ENCODE assay signal across 8 mouse cellular contexts in the genomic region with DNA sequence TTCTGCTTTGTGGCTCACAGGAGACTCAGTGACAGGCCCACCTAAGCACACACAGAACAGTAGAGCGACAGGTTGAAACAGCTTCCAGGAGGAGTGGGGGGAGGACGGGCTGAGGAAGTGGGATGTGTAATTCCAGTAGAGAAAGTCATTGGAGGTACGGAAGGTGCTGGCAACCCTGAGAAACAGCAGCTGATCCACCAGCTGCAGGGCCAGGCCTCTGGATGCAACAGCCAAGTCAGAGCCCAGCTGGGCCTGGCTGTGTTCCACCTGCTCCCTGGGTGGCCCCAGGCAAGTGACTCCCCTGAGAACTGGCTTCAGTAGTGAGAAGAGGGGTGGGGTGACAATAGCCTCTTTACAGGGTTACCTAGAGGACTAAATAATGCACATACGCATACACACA. TPM values are rescaled to one million over a fixed set of nuclear protein-coding genes. Genes with fewer than 3 reads are reported as not detected.
A peak's percentile ranks its signal among the peaks of the same experiment; 100 is the strongest.
DNase-seq lines count a peak whose midpoint lies in the region; ATAC-seq and TF ChIP-seq lines count a peak whose summit lies in the region.
"Had no signal": no experiment of that assay in that cellular context is flagged by ENCODE, and none has a peak within 500 bp of the region (broad histone marks: within the 10 kb centered on the region; RNA-seq: fewer than 3 reads in every experiment).

No protein-coding gene starts in this region.

- WGBS in limb, embryonic 12.5 days = 59% methylated on average over 4 of the region's 4 CpGs
- WGBS in limb, embryonic 10.5 days = 79% methylated on average over 4 of the region's 4 CpGs
- 75% methylated on average over 4 of the region's 4 CpGs for WGBS in liver, postnatal 0 days (ENCODE audit: insufficient replicate concordance)

- no peak overlapping the region for H3K4me2 ChIP-seq in limb, embryonic 12.5 days
- no peak overlapping the region for H3K4me2 ChIP-seq in liver, postnatal 0 days (ENCODE audit: low read depth, low read length)

- no peak overlapping the region for H3K27ac ChIP-seq in limb, embryonic 12.5 days
- no peak overlapping the region for H3K27ac ChIP-seq in limb, embryonic 10.5 days
- H3K27ac ChIP-seq in liver, postnatal 0 days (ENCODE audit: low read depth) = no peak overlapping the region

- peaks cover 7% of the 10 kb centered on the region; the same call in 1 of the 2 replicates for H3K9me3 ChIP-seq in limb, embryonic 12.5 days
- no peaks in the 10 kb centered on the region for H3K9me3 ChIP-seq in limb, embryonic 10.5 days (replicated peaks)
- no peaks in the 10 kb centered on the region for H3K9me3 ChIP-seq in liver, postnatal 0 days (ENCODE audit: low read length)

- intact Hi-C loops in gastrocnemius, postnatal 36 days (cut with DNase I) = no loop called here
- intact Hi-C loops in left cerebral cortex, postnatal 14 days (cut with DNase I) = no loop called here

- no peak for TF ChIP-seq EP300 in liver, postnatal 0 days (IDR thresholded peaks at IDR 0.05; ENCODE audit: low read depth)

- H3K36me3 ChIP-seq in limb, embryonic 12.5 days = no peaks in the 10 kb centered on the region
- H3K36me3 ChIP-seq in limb, embryonic 10.5 days = no peaks in the 10 kb centered on the region
- no peaks in the 10 kb centered on the region for H3K36me3 ChIP-seq in liver, postnatal 0 days (replicated peaks; ENCODE audit: insufficient read depth, low read length)

- no peak for TF ChIP-seq CTCF in liver, postnatal 0 days (IDR thresholded peaks at IDR 0.05; ENCODE audit: low read depth)

- no peak overlapping the region for H3K4me3 ChIP-seq in limb, embryonic 12.5 days (replicated peaks)
- H3K4me3 ChIP-seq in limb, embryonic 10.5 days = no peak overlapping the region
- no peak overlapping the region for H3K4me3 ChIP-seq in liver, postnatal 0 days (ENCODE audit: low read depth, low read length)

- no peaks in the 10 kb centered on the region for H3K27me3 ChIP-seq in limb, embryonic 12.5 days
- no peaks in the 10 kb centered on the region; the same call in 1 of the 2 replicates for H3K27me3 ChIP-seq in limb, embryonic 10.5 days (ENCODE audit: low read depth, poor library complexity, severe bottlenecking)
- peaks cover 8% of the 10 kb centered on the region; the same call in 1 of the 2 replicates for H3K27me3 ChIP-seq in liver, postnatal 0 days (ENCODE audit: insufficient read depth, low read length)

- peak; percentile 68; the same call in 1 of the 2 replicates for ATAC-seq in limb, embryonic 12.5 days (ENCODE audit: insufficient number of reproducible peaks, insufficient read depth, low FRiP score, low TSS enrichment, low read depth)
- no peak for ATAC-seq in inflammation-experienced regulatory T-cells, adult 6 months
- no peak for ATAC-seq in liver, postnatal 0 days

- H3K4me1 ChIP-seq in limb, embryonic 12.5 days (replicated peaks) = peaks cover 17% of the 10 kb centered on the region
- peaks cover 8% of the 10 kb centered on the region for H3K4me1 ChIP-seq in limb, embryonic 10.5 days
- 0 out of 2 replicates have a peak, but pooled peaks cover 3% of the 10 kb centered on the region for H3K4me1 ChIP-seq in liver, postnatal 0 days (ENCODE audit: insufficient read depth)

- no peak overlapping the region for H3K9ac ChIP-seq in limb, embryonic 12.5 days (replicated peaks)
- H3K9ac ChIP-seq in liver, postnatal 0 days (replicated peaks) = no peak overlapping the region

- no peak for DNase-seq in limb, embryonic 10.5 days (ENCODE audit: low spot score)
- DNase-seq in cerebellum, adult 11-12 months = peak; percentile 8
- DNase-seq in gastrocnemius, postnatal 36 days = peak; percentile 31 to 50
- DNase-seq in left cerebral cortex, postnatal 14 days (ENCODE audit: low spot score in 2 of 2) = peak; percentile 24 to 39
- no peak for DNase-seq in liver, postnatal 0 days

RNA-seq across cellular contexts. Expression of a gene that starts 27.8 kb away (rescaled TPM):
- polyA plus RNA-seq in limb, embryonic 12.5 days (2016; fragmentation: Nextera tagmentation; extraction: Ambion mirVana) = 24.7 and 27.4 TPM in 2 replicates
- polyA plus RNA-seq in limb, embryonic 10.5 days (2016; fragmentation: Nextera tagmentation; extraction: Ambion mirVana) = 1.8 and 7.0 TPM in 2 replicates
- not detected for total RNA-seq in gastrocnemius, postnatal 36 days (2021)
- total RNA-seq in left cerebral cortex, postnatal 14 days (2021) = 10 to 100 TPM; 71.2 to 83.5 TPM
- polyA plus RNA-seq in inflammation-experienced regulatory T-cells, adult 6 months (2017; shearing (Covaris generic)) = not detected
- polyA plus RNA-seq in liver, postnatal 0 days (2015; fragmentation: Nextera tagmentation; extraction: Ambion mirVana) = 0.11 TPM in 1 of 2 replicates, not detected in the other
- polyA plus RNA-seq: liver, embryonic 16.5 days had no signal

RNA-seq across cellular contexts. Expression of a gene that starts 45.5 kb away (rescaled TPM):
- polyA plus RNA-seq in limb, embryonic 12.5 days (2016; fragmentation: Nextera tagmentation; extraction: Ambion mirVana) = not detected in 2 replicates
- not detected in 2 replicates for polyA plus RNA-seq in limb, embryonic 10.5 days (2016; fragmentation: Nextera tagmentation; extraction: Ambion mirVana)
- total RNA-seq in gastrocnemius, postnatal 36 days (2021) = not detected
- under 1 TPM; 0.22 to 0.57 TPM for total RNA-seq in left cerebral cortex, postnatal 14 days (2021)
- polyA plus RNA-seq in inflammation-experienced regulatory T-cells, adult 6 months (2017; shearing (Covaris generic)) = not detected
- not detected in 2 replicates for polyA plus RNA-seq in liver, postnatal 0 days (2015; fragmentation: Nextera tagmentation; extraction: Ambion mirVana)
- polyA plus RNA-seq: liver, embryonic 16.5 days had no signal

RNA-seq across cellular contexts. Expression of a gene that starts 56.7 kb away (rescaled TPM):
- 63.3 and 79.4 TPM in 2 replicates for polyA plus RNA-seq in limb, embryonic 12.5 days (2016; fragmentation: Nextera tagmentation; extraction: Ambion mirVana)
- 11.9 and 35.0 TPM in 2 replicates for polyA plus RNA-seq in limb, embryonic 10.5 days (2016; fragmentation: Nextera tagmentation; extraction: Ambion mirVana)
- total RNA-seq in gastrocnemius, postnatal 36 days (2021) = under 1 TPM; 0.31 to 0.35 TPM
- 10 to 100 TPM; 10.2 to 11.8 TPM for total RNA-seq in left cerebral cortex, postnatal 14 days (2021)
- polyA plus RNA-seq in inflammation-experienced regulatory T-cells, adult 6 months (2017; shearing (Covaris generic)) = 1 to 10 TPM; 4.3 to 5.1 (median 4.5) TPM
- 104 and 135 TPM in 2 replicates for polyA plus RNA-seq in liver, postnatal 0 days (2015; fragmentation: Nextera tagmentation; extraction: Ambion mirVana)

Comparison
In these comparisons a context has a peak if more than half of its experiments do, and no peak if none do; other contexts are left out.
1. DNase-seq: peak in cerebellum, adult 11-12 months (single experiment), gastrocnemius, postnatal 36 days (2 of 2) and left cerebral cortex, postnatal 14 days (2 of 2); none in limb, embryonic 10.5 days (single experiment) and liver, postnatal 0 days (single experiment).